Mouse (Mus musculus) cerebellum, adult (tissue): ENCODE measurements around the gene Cyyr1.
A peak's percentile ranks its signal among the peaks of the same experiment; 100 is the strongest.

Experiments used
- ATAC-seq: cut with Nextera tagmentation; 2 replicates; pipeline ENCODE4 v1.9.2; 2017; ENCODE audit warnings: mild to moderate bottlenecking, moderate library complexity, mixed read lengths; ENCODE audit not compliant: insufficient number of reproducible peaks, low FRiP score, low TSS enrichment

Gene Cyyr1

DNA sequence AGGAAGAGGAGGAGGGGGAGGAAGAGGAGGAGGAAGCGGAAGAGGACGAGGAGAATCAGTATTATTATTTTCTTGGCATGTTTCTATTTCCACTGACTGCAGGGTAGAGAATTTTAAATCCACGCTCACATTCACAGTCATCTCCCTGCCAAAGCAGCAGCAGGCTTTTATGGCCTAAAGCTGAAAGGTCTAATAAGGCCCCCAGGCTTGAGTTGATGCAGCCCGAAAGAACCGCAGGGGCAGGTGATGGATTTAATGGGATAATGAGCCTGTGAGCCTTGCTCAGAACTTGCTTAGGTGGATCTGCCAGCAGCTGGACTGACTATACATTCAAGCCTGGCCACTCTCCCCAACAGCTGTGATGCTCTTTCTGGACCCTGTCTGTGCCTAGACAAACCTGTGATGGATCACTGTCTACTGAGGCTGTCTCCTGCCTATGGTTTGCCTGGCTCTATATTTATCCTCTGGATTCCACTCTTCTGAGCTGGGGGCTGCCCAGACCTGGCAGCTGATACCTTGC is 78.6 kb downstream of the Cyyr1 start:
- ATAC-seq, result no peak

DNA sequence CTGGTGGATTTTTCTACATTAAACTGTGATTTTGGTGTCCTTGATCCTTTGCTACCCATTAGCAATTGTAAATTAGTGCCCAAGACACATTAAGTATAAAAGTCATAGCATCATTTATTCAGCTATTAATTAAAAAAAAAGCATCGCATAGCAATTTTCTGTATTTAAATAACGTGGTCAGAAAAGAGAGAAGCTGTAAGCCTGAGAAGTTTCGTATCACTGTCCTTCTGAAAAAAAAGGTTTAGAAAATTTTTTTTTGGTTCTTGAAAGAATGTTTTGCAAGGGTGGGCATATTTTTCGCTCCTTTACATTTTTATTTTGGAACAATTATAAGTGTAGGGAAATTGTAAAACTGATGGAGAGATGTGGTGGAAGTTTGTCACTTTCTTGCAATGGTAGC is 83.1 kb downstream of the Cyyr1 start:
- ATAC-seq, result no peak

DNA sequence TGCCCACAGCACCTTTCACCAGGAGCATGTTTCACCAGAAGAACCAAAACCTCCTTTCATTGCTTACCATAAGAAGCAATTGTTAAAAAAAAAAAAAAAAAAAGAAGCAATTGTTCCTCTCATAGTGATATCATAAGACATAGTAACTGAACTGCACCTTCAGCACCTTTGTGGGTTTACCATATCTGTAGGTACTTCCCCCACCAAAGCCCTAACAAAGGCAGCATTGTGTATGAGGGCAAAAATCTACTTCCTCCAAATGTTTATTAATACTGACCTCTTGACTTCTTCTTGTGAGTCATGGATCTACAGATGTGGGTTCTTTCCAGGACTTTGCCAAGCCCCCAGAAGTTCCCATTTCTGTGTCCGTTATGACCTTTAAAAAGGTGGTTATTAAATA is 98.2 kb downstream of the Cyyr1 start:
- no peak for ATAC-seq

DNA sequence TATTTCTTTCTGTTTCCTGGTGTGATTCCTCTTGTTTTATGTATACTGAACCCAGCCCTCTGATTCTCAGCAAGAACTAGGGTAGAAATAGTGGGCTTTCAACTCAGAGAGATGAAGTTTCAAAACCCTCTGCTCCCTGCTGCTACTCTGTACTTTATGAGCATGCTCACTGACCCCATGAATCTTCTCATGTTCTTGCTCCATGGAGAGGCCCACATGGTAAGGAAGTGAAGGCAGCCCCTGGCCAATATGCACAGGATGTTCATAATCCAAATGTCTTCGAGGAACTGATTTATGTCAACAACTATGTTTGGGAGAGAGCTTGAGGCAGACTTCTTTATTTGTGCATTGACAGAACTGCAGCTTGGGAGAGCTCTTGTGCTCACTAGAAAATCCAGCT is 106.9 kb downstream of the Cyyr1 start:
- no peak for ATAC-seq

DNA sequence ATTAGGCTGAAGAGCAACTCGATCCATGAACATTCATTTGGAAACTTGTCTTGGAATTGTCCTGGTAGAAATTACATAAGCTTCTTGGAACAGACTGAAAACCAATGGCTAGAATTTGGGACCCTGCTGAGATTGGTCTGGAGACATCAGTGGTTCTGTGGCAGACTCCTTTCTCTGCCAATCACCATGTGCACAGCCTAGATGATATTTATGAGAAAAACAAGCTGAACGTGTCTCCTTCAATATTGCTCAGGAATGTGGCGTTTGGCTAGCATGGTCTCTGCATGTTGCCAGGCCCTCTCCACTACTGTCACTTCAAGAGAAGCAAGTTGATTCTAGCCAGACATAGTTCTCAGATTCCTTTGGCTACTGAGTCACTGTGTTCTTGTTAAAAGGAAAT is 107.4 kb downstream of the Cyyr1 start:
- peak; percentile 85 for ATAC-seq

DNA sequence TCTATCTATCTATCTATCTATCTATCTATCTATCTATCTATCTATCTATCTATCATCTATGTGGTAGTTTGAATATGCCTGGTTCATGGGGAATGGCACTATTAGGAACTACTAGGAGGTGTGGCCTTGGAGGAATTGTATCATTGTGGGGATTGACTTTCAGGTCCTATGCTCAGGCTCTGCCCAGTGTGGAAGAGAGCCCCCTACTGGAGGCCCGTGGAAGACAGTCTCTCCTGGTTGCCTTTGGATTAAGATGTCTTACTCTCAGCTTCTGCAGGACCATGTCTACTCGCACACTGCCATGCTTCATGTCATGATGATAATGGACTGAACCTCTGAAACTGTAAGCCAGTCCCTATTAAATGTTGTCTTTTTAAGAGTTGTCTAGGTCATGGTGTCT is 117.8 kb downstream of the Cyyr1 start:
- no peak for ATAC-seq

DNA sequence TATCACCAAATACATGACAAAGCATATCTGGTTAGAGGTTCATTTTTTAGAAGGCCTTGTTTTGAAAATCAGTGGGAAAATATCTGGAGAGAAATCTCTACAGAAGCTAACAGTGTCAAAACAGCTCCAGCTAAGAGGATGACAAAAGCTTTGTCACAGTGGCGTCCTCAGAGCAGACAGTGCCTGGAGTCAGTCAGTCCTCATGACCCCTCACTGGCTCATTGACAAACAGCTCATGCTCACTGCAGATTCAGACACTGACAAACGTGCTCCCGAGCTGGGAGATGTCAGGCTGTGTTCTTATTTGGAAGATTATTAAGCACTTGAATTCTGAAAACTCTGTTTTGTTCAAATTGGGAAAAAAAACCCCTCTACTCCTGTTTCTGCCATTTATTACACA is 124.0 kb downstream of the Cyyr1 start:
- no peak for ATAC-seq

DNA sequence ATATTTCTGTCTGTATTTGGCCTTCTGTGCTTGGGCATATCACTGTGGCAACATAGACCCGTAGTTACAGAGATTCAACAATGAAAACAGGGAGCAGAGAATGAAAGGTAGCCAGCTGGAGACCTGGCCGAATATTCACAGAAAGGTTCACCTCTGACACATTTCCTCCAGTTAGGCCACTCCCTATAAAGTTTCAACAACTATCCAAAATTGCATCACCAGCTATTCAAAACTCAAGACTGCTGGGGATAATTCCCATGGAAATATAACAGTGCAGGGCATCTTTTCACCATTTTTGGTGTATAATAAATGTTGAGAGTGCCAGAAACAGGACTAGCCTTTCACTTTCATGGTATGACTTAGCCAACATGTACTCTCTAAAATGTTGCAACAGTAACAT is 130.3 kb downstream of the Cyyr1 start:
- no peak for ATAC-seq

DNA sequence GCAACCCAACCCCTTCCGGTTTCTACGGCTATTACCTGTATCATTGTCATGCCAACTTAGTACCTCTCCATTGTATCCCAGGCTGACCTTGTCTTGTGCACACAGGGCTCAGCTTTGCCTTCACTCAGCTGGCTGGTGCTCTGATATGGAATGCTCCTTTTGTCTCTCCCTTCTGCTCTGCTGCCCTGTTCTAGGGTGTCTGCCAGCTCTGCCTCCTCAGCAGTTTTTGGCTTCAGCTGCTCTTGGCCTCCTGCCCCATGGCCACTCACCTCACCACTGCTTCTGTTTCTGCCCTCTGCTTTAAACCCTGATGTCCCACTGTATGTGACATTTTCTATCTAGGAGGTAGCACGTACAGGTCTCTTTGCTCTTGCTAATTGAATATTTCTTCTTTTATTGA is 137.8 kb downstream of the Cyyr1 start:
- ATAC-seq, result peak; percentile 98

DNA sequence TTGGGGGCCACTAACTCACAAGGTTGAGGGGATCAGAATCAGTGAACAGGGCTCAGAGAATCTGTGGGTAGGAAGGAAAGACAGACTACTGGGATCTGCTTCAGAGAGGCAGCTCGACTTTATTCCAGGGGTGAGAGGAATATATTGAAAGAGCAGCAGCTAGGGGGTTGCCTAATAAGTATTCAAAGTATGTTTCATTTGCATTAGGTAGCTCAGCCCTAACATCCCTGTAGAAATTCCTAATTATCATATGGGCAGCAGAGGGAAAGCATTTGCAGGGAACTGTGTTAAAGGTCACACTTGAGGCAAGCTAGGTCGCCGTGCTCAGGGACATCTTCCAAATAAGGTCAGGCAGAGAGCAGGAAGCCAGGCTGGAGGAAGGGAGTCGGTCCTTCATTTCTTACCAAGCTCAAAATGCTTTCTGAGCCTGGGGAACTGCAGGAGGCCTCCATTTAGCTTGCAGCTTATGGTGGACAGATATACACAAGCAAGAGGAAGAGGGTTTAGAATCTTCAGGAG is 159.7 kb downstream of the Cyyr1 start:
- ATAC-seq, result no peak

DNA sequence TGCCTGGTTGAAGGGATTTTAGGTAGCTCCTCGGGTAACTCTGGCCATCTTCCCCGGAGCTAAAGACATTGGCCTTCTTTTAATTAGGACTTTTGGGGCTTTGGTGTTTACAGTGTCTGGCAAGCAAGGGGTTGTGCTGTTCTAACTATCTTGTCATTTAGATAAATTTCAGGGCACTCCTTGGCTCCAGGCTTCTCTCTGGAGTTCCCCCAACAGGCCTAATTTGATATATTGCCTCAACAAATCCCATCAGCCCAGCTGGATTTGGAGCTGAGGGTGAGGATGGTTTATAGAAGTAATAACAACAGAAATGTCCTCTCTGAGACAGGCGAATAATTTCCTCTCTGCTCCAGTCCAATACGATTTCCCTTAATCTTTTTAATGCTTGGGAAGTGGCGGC is 166.4 kb downstream of the Cyyr1 start:
- no peak for ATAC-seq
